ENCODE assay signal across 8 mouse cellular contexts in the genomic region with DNA sequence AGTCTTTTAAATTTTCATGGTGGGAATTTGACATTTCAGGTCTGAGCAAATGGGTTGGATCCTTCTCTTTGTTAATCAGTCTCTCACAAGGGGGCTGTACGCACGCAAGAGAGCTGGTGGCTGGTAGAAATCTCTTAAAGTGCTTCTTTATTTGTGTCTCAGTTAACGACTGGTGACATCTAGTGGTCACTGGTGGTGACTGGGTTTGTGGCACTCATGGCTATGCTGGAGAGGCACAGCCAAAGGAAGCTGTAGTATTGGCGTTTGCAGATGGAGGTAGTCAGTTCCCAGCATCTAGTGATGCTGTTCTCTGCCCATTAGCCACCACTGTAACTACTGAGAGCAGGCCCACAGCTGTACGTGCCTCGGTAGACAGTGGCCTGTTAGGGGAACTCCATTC.
DNase-seq lines count a peak whose midpoint lies in the region; ATAC-seq and TF ChIP-seq lines count a peak whose summit lies in the region.
"Had no signal": no experiment of that assay in that cellular context is flagged by ENCODE, and none has a peak within 500 bp of the region (broad histone marks: within the 10 kb centered on the region; RNA-seq: fewer than 3 reads in every experiment).

No protein-coding gene starts in this region.

- H3K9ac ChIP-seq in ES-E14 (ENCODE audit: insufficient read depth, low read depth, low read length, poor library complexity, severe bottlenecking) = no peak overlapping the region
- no peak overlapping the region for H3K9ac ChIP-seq in embryonic facial prominence, embryonic 11.5 days (replicated peaks; ENCODE audit: low read length)
- no peak overlapping the region for H3K9ac ChIP-seq in hindbrain, embryonic 14.5 days

- no peak overlapping the region for H3K4me2 ChIP-seq in embryonic facial prominence, embryonic 11.5 days (ENCODE audit: low read depth, low read length)
- no peak overlapping the region; the same call in 1 of the 2 replicates for H3K4me2 ChIP-seq in hindbrain, embryonic 14.5 days (replicated peaks)

- H3K4me1 ChIP-seq in ES-E14 (ENCODE audit: control insufficient read depth in 2 of 2, insufficient read depth in 2 of 2, low read length in 2 of 2, poor library complexity in 1 of 2) = no peaks in the 10 kb centered on the region
- H3K4me1 ChIP-seq in embryonic facial prominence, embryonic 11.5 days (ENCODE audit: control insufficient read depth, insufficient read depth, low read length) = no peaks in the 10 kb centered on the region
- H3K4me1 ChIP-seq in hindbrain, embryonic 14.5 days (replicated peaks; ENCODE audit: control insufficient read depth, insufficient read depth, low read length) = no peaks in the 10 kb centered on the region; the same call in 1 of the 2 replicates
- H3K4me1 ChIP-seq: megakaryocyte, embryonic 14.5 days had no signal

- no peaks in the 10 kb centered on the region for H3K36me3 ChIP-seq in ES-E14 (ENCODE audit: control insufficient read depth, insufficient read depth, low read length, poor library complexity, severe bottlenecking)
- no peaks in the 10 kb centered on the region for H3K36me3 ChIP-seq in embryonic facial prominence, embryonic 11.5 days (replicated peaks; ENCODE audit: control insufficient read depth, insufficient read depth, low read depth, low read length)
- H3K36me3 ChIP-seq in hindbrain, embryonic 14.5 days (replicated peaks; ENCODE audit: control insufficient read depth, insufficient read depth) = no peaks in the 10 kb centered on the region

- H3K9me3 ChIP-seq in ES-E14 (ENCODE audit: control insufficient read depth, insufficient read depth, low read depth, low read length) = no peaks in the 10 kb centered on the region
- no peaks in the 10 kb centered on the region for H3K9me3 ChIP-seq in embryonic facial prominence, embryonic 11.5 days (replicated peaks; ENCODE audit: control insufficient read depth, low read length)
- no peaks in the 10 kb centered on the region for H3K9me3 ChIP-seq in hindbrain, embryonic 14.5 days (ENCODE audit: control insufficient read depth, low read length)
- H3K9me3 ChIP-seq: megakaryocyte, embryonic 14.5 days had no signal

- in situ Hi-C loops in ES-E14 (cut with MboI; ENCODE audit: low sequenced_read_pairs in 2 of 2, unreplicated experiment in 2 of 2) = no loop called here

- peak; percentile 75 for DNase-seq in ES-E14 (ENCODE audit: low read depth, low spot score)
- peak; percentile 70 for DNase-seq in adrenal gland, postnatal 10 days
- DNase-seq in embryonic facial prominence, embryonic 11.5 days (ENCODE audit: low spot score) = peak; percentile 84
- DNase-seq in hindbrain, embryonic 14.5 days (ENCODE audit: low spot score) = peak; percentile 92
- DNase-seq in layer of hippocampus, postnatal 10 days (ENCODE audit: low spot score in 2 of 2) = peak; percentile 80 to 84
- DNase-seq in lung, postnatal 36 days = peak; percentile 86
- peak; percentile 70 for DNase-seq in right cerebral cortex, postnatal 25 days

- no peaks in the 10 kb centered on the region for H3K27me3 ChIP-seq in embryonic facial prominence, embryonic 11.5 days (ENCODE audit: control insufficient read depth, insufficient read depth, low read length)
- H3K27me3 ChIP-seq in hindbrain, embryonic 14.5 days (ENCODE audit: control insufficient read depth, insufficient read depth, low read length) = no peaks in the 10 kb centered on the region
- H3K27me3 ChIP-seq: megakaryocyte, embryonic 14.5 days had no signal

- WGBS in embryonic facial prominence, embryonic 11.5 days = 21% methylated on average over 6 of the region's 6 CpGs
- WGBS in hindbrain, embryonic 14.5 days = 10% methylated on average over 6 of the region's 6 CpGs

- H3K27ac ChIP-seq in ES-E14 (ENCODE audit: insufficient read depth, low read depth, low read length, poor library complexity, severe bottlenecking) = no peak overlapping the region
- H3K27ac ChIP-seq in embryonic facial prominence, embryonic 11.5 days (replicated peaks; ENCODE audit: low read depth, low read length) = no peak overlapping the region
- peak overlapping the region; percentile 66; the same call in 1 of the 2 replicates for H3K27ac ChIP-seq in hindbrain, embryonic 14.5 days

- H3K4me3 ChIP-seq in ES-E14 (ENCODE audit: insufficient read depth in 1 of 2, low read depth in 1 of 2, low read length in 2 of 2, poor library complexity in 1 of 2, severe bottlenecking in 1 of 2) = no peak overlapping the region
- no peak overlapping the region for H3K4me3 ChIP-seq in embryonic facial prominence, embryonic 11.5 days (ENCODE audit: low read depth, low read length)
- H3K4me3 ChIP-seq in hindbrain, embryonic 14.5 days (replicated peaks; ENCODE audit: low read length) = no peak overlapping the region
- H3K4me3 ChIP-seq: megakaryocyte, embryonic 14.5 days had no signal

- ATAC-seq in embryonic facial prominence, embryonic 11.5 days (replicated peaks; ENCODE audit: insufficient number of reproducible peaks, low FRiP score, low TSS enrichment, low read depth) = peak; percentile 75
- ATAC-seq in hindbrain, embryonic 14.5 days (ENCODE audit: low FRiP score) = peak; percentile 88

TF ChIP-seq in ES-E14, 5 proteins besides CTCF, POLR2A, EP300 and RAD21:
- TF ChIP-seq ZC3H11A (IDR thresholded peaks at IDR 0.05; ENCODE audit: borderline replicate concordance, low read depth, low read length) = peak; percentile 94
- no peak for TF ChIP-seq ZNF384 (IDR thresholded peaks at IDR 0.05; ENCODE audit: low read depth, low read length)
- TF ChIP-seq CHD2 (IDR thresholded peaks at IDR 0.05; ENCODE audit: low read depth, low read length) = no peak
- no peak for TF ChIP-seq HCFC1 (IDR thresholded peaks at IDR 0.05; ENCODE audit: borderline replicate concordance, insufficient read depth, low read length)
- no peak for TF ChIP-seq MAFK (IDR thresholded peaks at IDR 0.05; ENCODE audit: insufficient read depth, low read depth, low read length)
